Mouse (Mus musculus): ENCODE data around the gene Stpg4. TPM values are rescaled to one million over a fixed set of nuclear protein-coding genes. Genes with fewer than 3 reads are reported as not detected.

Stpg4 gene
- total RNA-seq, 2 experiments from 2014 or later: not detected

DNA sequence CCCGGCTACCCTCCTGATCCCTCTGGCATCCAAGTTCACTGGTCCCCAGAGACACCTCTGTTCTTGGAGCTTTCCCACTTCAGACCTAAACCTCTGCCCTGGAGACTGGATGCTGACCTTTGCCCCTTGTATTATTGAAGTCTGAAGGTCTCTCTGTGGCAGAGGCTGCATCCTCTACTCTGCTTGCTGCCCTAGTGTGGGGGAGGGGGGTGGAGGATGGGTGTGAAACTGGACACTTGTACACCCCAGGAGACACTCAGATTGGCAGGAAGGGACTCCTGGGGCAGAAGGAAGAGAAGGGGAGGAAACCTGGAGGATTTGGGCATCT is 74.7 kb downstream of the Stpg4 start:
- no peak for ATAC-seq (replicated peaks; ENCODE audit: low FRiP score, poor library complexity, severe bottlenecking)

DNA sequence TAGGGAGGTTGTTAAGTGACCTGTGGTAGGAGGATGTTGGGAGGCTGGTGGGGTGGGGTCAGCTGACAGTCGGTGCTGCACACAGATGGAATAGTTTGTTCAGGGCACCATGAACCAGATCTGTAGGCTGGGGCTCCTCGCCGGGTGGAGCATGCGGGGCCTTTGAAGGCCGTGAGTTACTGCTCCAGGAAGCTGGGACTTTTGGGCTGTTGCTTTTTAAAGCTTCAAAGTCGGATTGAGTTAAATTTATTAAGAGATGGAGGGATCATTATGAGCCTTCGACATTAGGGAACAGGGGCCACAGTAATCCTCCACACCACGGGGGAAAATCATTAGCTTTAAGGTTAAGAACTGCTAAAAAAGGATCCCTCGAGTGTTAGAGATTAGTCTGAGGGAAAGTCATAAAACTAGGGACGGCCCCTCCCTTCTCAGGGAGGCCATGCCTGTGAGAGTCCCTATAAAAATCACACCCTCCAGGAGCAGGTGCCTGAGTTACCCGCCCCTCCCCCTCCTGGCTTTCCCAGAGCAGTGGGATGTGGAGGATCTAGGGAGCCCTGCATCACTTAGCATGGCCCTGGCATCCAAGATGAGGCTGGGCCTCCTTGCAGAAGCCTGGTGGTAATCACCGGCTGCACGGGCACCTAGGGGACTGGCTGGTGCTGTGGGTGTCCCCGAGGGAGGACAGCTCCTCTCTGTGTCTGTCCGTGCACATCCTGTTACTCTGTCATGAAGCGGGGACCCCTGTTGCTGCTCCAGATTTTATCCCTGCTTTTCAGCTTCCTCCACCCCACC is 75.2 kb downstream of the Stpg4 start:
- ATAC-seq (replicated peaks; ENCODE audit: low FRiP score, poor library complexity, severe bottlenecking): no peak

DNA sequence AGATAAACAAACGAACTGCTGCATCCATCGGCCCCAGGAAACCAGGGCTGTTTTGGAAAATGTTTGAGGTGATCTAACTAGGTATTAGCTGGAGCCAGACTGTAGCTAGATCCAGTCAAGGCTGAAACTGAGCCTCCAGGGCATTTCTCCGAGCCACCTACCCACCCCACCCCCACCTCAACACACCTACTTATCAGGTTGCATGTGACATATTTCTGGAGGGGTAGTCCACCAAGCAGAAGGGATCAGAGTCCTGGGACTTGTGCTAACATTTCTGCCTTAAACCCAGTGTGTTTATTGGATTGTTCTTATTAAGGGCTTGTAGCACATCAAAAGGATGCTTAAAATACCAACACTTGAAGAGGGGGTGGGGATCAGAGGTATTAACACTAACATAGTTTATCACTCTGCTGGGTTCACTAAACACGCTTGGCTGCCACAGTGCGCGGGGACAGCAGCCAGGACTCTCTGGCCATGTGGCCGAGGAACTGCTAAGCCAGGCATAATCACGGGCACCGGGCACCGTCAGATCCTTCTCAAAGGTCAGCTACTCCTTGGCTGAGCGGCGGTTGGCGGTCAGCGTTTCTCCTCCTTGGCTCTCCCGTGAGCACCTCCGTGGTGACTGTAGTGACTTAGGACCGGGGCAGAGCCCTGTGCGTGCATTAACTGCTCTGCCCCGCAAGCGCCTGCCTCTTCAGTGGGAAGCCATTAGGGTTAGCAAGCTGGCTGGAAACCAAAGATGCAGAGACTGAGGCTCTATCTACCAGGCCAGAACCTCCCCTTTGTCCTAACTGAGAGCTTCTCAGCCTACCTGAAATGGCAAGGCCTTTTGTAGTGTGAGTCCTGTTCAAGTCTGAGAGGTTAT is 76.1 kb downstream of the Stpg4 start:
- no peak for ATAC-seq (replicated peaks; ENCODE audit: low FRiP score, poor library complexity, severe bottlenecking)

DNA sequence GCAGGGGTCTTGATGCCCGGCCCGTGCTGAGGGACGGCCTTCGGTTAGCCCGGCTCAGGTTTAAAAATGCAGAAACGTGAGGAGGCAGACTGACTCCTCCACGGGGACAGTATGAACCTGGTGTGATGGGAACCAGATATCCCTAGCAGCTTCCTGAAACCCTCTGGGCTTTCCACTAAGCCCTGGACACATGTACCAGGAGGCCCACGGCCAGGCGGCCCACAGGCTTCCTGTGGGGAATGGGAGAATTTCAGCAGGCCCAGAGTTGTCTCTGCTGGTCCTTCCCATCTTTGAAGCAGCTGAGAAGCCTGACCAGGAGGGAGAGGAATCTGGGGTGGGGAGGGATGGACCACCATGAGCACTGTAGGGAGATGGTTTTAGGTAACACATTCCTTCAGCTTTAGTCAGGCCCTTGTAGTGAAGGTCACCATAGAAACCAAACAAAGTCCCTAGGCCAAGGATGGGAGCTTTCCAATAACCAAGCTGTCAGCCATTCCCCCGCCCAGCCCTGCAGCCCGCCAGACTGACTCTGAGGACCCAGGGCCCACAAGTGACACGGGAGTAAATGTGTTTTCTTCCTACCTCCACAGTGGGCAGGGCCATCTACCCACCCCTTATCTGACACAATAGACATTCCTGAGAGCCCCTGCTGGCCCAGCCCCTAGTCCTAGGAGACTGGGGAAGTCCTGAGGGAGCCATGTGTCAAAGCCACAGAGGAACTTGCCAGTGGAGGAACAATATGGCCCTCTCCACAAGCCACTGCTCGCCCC is 76.9 kb downstream of the Stpg4 start:
- ATAC-seq (replicated peaks; ENCODE audit: low FRiP score, poor library complexity, severe bottlenecking): no peak

DNA sequence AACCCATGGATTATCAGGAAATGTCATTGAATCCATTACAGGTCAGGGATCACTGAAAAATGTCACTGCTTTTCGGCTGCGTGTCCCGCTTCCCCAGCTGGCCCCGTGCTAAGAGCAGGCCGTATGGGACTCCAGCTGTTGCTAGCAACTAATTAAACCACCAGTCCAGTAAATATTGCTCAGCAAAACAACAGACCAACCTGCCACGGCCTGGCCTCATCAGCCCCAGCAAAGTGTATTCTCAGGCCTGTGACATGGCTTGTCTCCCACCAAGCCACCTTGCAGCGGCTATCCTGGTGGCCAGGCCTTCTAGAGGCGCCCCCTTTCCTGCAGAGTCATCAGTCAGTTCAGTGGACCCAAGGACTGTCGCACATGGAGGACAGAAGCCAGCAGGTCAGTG is 78.0 kb downstream of the Stpg4 start:
- ATAC-seq (replicated peaks; ENCODE audit: low FRiP score, poor library complexity, severe bottlenecking): no peak

DNA sequence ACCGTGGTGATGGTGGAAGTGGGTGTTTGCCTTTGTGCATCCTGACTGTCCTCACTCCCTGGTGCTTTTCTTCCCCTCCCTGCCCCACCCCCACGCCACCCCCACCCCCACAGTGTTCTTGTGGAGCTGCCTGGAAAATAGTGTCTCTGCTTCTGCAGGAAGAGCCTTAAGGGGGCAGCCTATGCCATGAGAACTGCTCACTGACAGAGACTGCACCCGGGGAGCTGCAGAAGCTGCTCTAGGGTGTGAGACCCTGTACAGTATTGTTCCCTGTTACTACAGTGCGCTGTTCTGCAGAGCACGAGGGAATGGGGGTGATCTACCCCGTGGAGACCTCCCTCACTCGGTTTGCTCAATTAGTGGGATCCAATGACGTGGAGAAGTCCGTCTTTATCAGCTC is 78.5 kb downstream of the Stpg4 start:
- ATAC-seq (replicated peaks; ENCODE audit: low FRiP score, poor library complexity, severe bottlenecking): no peak

DNA sequence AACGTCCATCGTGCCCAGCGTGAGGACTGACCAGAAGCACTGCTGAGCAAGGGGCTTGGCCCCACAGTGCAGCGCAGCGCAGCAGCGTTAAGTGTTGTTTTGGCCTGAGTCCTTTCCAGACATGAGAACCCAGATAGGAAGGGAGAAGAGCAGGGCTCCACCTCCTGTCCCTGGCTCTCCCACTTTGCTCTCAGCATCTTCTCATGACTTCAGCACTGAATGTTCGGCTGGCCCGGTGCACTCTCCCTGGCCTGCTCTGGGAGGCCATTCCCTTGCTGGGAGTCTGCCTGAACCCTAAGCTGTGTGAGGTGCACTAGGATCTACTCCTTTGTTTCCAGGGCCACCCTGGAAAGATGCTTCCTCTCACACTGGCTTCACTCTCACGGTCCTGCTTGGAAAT is 79.2 kb downstream of the Stpg4 start:
- no peak for ATAC-seq (replicated peaks; ENCODE audit: low FRiP score, poor library complexity, severe bottlenecking)

DNA sequence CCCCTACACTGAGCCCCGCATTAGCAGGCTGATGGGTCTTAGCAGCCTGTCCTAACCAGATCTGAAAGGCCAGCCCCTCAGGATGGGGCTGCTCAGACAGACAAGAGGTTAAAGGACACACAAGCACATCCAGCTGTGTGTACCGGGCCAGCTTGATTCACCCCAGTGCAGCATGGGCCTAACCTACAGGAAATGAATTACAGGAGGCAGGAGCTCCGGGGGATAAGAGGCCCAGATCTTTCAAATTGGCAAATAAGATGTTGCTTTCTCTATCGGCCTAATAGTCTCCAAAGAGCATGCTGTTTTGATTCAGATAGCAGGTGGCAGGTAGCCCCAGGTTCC is 82.3 kb downstream of the Stpg4 start:
- no peak for ATAC-seq (replicated peaks; ENCODE audit: low FRiP score, poor library complexity, severe bottlenecking)

DNA sequence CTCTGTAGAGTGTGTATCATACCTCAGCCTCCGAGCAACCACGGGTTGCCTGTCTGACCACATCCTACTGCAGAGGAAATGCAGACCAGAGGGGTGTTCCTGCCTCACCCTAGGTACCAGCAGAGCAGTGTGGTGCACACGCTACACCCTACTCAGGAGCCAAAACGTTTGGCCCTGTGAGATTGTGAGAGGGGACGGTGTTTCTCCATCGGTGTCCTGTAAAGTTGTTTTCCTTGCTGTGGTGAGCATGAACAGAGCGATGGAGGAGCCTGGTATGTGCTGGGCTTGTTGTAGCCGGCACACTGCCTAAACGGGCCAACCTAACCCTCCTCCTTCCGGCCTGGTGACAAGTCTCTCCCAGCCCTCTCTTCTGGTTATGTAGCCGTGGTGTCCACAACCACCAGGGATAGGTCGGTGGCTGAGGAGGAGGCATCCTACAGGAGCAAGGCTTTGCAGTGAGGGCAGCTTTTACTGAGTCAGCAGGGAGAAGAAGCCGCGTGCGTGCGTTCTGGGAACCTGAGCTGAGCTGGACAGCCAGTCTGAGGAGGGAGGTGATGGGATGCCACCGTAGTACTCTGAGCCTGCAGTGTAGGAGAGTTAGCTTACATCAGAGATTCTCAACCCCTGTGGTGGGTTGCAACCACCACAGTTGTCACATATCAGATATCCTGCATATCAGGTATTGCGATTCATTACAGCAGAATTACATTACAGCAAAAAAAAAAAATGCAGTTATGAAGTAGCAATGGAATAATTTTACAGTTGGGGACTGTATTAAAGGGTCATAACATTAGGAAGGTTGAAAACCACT is 82.9 kb downstream of the Stpg4 start:
- no peak for ATAC-seq (replicated peaks; ENCODE audit: low FRiP score, poor library complexity, severe bottlenecking)

DNA sequence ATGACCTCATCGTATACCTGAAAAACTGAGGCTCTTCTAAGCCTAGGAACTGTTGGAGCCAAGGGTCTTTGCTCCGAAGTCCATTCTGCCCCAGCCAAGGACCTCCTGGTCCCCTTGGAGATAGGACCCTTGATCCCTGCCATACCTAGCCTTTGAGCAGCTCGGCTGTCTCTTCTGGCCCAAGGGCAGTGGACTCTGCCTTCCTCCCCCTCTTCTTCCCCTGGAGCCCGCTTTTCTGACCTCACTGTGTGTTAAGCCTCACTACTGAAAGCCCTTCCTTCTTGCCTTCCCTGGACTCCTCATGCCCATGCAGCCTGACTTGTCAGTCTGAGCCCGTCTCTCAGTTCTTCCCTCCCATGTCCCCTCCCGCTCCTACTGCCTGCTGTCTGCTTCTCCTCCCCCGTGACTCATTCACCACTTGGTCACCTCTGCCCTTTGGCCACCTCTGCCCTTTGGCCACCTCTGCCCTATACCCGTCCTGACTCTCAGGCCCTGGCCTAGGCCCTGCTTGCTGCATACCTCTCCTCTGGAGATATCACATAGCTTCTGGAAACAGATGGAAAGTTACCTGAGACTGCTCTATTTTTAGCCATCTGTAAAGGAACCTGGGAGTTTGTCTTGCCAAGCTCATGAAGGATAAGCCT is 84.4 kb downstream of the Stpg4 start:
- ATAC-seq (replicated peaks; ENCODE audit: low FRiP score, poor library complexity, severe bottlenecking): no peak

Other genes starting within 250 kb of the Stpg4 start
- gene Mcfd2, start 161.8 kb downstream of the Stpg4 start, total RNA-seq (2015; ENCODE audit: low replicate concordance): 7.5 and 14.2 TPM in 2 replicates
- 12.3 and 15.8 TPM in 2 replicates for gene Mcfd2, start 161.8 kb downstream of the Stpg4 start, total RNA-seq (2017; ENCODE audit: low replicate concordance)
- gene Ttc7, start 144.9 kb downstream of the Stpg4 start, total RNA-seq (2015; ENCODE audit: low replicate concordance): 17.9 and 19.0 TPM in 2 replicates
- gene Ttc7, start 144.9 kb downstream of the Stpg4 start, total RNA-seq (2017; ENCODE audit: low replicate concordance): 16.3 and 35.7 TPM in 2 replicates
- gene Calm2, start 19.2 kb upstream of the Stpg4 start, total RNA-seq (2015; ENCODE audit: low replicate concordance): 185 and 230 TPM in 2 replicates
- 221 and 301 TPM in 2 replicates for gene Calm2, start 19.2 kb upstream of the Stpg4 start, total RNA-seq (2017; ENCODE audit: low replicate concordance)
- 0.84 TPM in 1 of 2 replicates, not detected in the other for gene Epcam, start 208.2 kb upstream of the Stpg4 start, total RNA-seq (2015; ENCODE audit: low replicate concordance)
- not detected in 2 replicates for gene Epcam, start 208.2 kb upstream of the Stpg4 start, total RNA-seq (2017; ENCODE audit: low replicate concordance)
- 4.8 and 10.9 TPM in 2 replicates for gene Msh2, start 244.6 kb upstream of the Stpg4 start, total RNA-seq (2015; ENCODE audit: low replicate concordance)
- gene Msh2, start 244.6 kb upstream of the Stpg4 start, total RNA-seq (2017; ENCODE audit: low replicate concordance): 15.4 and 17.3 TPM in 2 replicates

Measured in erythroblast, adult 5-6 weeks (primary cell).